Mouse (Mus musculus) heart, adult 2 months (tissue): Measurements from ENCODE around the gene Atg101. TPM values are rescaled to one million over a fixed set of nuclear protein-coding genes. Genes with fewer than 3 reads are reported as not detected.

Experiments
- DNase-seq, 2 experiments: peaks; one replicate each; pipeline ENCODE4 v3.0.0; 2021
- H3K27ac ChIP-seq: fragments of 200-600 bp; 2 replicates; pipeline ENCODE4 v1.8.1; 2022
- H3K27me3 ChIP-seq: fragments of 200-500 bp; 2 replicates; pipeline ENCODE4 v1.6.1; 2012; ENCODE audit warnings: mild to moderate bottlenecking, low read length, inconsistent platforms, mixed read lengths; ENCODE audit not compliant: control insufficient read depth, insufficient read depth
- H3K36me3 ChIP-seq: fragments of 200-500 bp; 2 replicates; pipeline ENCODE4 v1.6.1; 2012; ENCODE audit warnings: low read length, inconsistent platforms; ENCODE audit not compliant: control insufficient read depth, insufficient read depth
- H3K4me1 ChIP-seq: fragments of 200-500 bp; 2 replicates; pipeline ENCODE4 v1.6.1; 2011; ENCODE audit warnings: low read length; ENCODE audit not compliant: control insufficient read depth, insufficient read depth
- H3K4me3 ChIP-seq: fragments of 200-600 bp; 2 replicates; pipeline ENCODE4 v1.8.1; 2022
- H3K79me2 ChIP-seq: fragments of 200-500 bp; replicated peaks from 2 replicates; pipeline ENCODE4 v1.6.1; 2012; ENCODE audit warnings: mild to moderate bottlenecking, inconsistent platforms, low read length, moderate library complexity, mixed read lengths; ENCODE audit not compliant: control insufficient read depth, insufficient read depth
- H3K9ac ChIP-seq: fragments of 200-500 bp; 2 replicates; pipeline ENCODE4 v1.6.1; 2012; ENCODE audit warnings: low read depth, mild to moderate bottlenecking, control low read depth, inconsistent platforms, low read length, mixed read lengths
- CTCF ChIP-seq: fragments of 200-600 bp; IDR thresholded peaks from 2 replicates; pipeline ENCODE4 v1.8.1; 2022; ENCODE audit warnings: antibody characterized with exemption, mild to moderate bottlenecking, moderate library complexity
- EP300 ChIP-seq: fragments of 200-500 bp; IDR thresholded peaks from 2 replicates; pipeline ENCODE4 v1.6.1; 2011; ENCODE audit warnings: low read depth, low read length, control low read depth; ENCODE audit not compliant: insufficient read depth
- POLR2A ChIP-seq: fragments of 200-500 bp; IDR thresholded peaks from 2 replicates; pipeline ENCODE4 v1.6.1; 2011; ENCODE audit warnings: mild to moderate bottlenecking, low read depth, low read length, control low read depth; ENCODE audit not compliant: insufficient read depth
- WGBS: fragments of 180-500 bp; shearing (Covaris S2); methylation state at CpG from one replicate; pipeline ENCODE4 v1.1.7; 2018; 5-methylcytosine and 5-hydroxymethylcytosine counted together
- intact Hi-C: fragments of 180-260 bp; cut with DNase I; formaldehyde crosslinking; loops from one replicate; pipeline ENCODE4 v1.15.1; 2025
- polyA plus RNA-seq: library from polyadenylated mRNA; depleted of rRNA; stranded (reverse); fragments of >200 nt; gene quantifications from 2 replicates; pipeline ENCODE4 v1.2.3, GENCODE M21; 2012
- total RNA-seq, 2 experiments: library from RNA; stranded (reverse); gene quantifications; 2 replicates each; pipeline ENCODE4 v1.2.3; 2021

The Atg101 gene
- total and polyA plus RNA-seq, 3 experiments, result 21.2 to 26.4 (median 22.4) TPM

DNA sequence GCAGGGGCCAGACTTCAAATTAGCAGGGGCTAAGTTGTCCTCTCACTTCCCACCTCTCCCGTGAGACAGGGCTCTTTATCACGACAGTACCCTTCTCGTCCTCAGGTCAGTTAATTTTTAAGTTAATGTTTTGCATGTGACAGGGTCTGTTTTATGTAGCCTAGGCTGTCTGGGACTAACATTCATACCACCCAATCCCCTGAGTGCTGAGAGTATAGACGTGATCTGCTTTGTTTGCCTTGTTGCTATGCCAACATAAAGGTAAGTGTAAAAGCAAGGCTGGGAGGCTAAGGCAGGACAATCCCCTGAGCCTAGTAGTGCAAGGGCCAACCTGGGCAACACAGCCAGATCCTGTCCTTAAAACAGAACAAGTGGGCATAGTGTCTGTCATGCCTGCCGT, 25.4 kb downstream of the Atg101 start:
- no peaks in the 10 kb centered on the region for H3K36me3 ChIP-seq
- no peak overlapping the region for H3K9ac ChIP-seq
- no peak for TF ChIP-seq POLR2A
- no peak for TF ChIP-seq CTCF
- no peak for TF ChIP-seq EP300
- no peak for DNase-seq
- no peak overlapping the region for H3K27ac ChIP-seq
- intact Hi-C loops, result no loop called here
- H3K27me3 ChIP-seq, result no peaks in the 10 kb centered on the region
- no peaks in the 10 kb centered on the region for H3K79me2 ChIP-seq
- no peak overlapping the region for H3K4me3 ChIP-seq
- H3K4me1 ChIP-seq, result peaks cover 5% of the 10 kb centered on the region
- WGBS, result 55% methylated on average over 5 of the region's 5 CpGs

GRCm38 (mm10) chr15:101311087-101311770, 27.2 kb downstream of the Atg101 start:
- no peak overlapping the region for H3K4me3 ChIP-seq
- no peaks in the 10 kb centered on the region for H3K79me2 ChIP-seq
- no peaks in the 10 kb centered on the region for H3K27me3 ChIP-seq
- H3K4me1 ChIP-seq, result peaks cover 5% of the 10 kb centered on the region
- WGBS, result 28% methylated on average over 14 of the region's 15 CpGs
- no peak overlapping the region for H3K27ac ChIP-seq
- TF ChIP-seq CTCF (no peak), POLR2A (no peak), EP300 (no peak)
- H3K36me3 ChIP-seq, result no peaks in the 10 kb centered on the region
- intact Hi-C loops, result no loop called here
- no peak for DNase-seq
- no peak overlapping the region for H3K9ac ChIP-seq

DNA sequence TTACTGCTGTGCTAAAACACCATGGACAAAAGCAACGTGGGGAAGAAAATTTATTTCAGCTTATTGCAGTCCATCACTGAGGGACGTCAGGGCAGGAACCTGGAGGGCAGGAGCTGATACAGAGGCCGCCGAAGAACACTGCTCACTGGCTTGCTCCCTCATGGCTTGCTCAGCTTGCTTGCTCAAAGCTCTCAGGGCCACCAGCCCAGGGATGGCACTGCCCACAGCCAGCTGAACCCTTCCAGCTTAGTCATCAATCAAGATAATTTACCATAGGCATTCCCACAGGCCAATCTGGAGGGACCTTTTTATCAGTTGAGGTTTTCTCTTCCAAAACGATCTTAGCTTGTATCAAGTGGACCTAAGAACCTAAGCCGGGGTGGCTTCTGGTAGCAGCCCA, 27.9 kb downstream of the Atg101 start:
- Histone ChIP-seq H3K36me3 (no peaks in the 10 kb centered on the region), H3K27ac (no peak overlapping the region), H3K4me3 (no peak overlapping the region), H3K9ac (no peak overlapping the region), H3K79me2 (no peaks in the 10 kb centered on the region), H3K4me1 (peaks cover 7% of the 10 kb centered on the region), H3K27me3 (no peaks in the 10 kb centered on the region)
- DNase-seq, result no peak
- intact Hi-C loops, result no loop called here
- WGBS, result 81% methylated on average over 6 of the region's 6 CpGs
- TF ChIP-seq POLR2A, result no peak
- TF ChIP-seq CTCF, result no peak
- TF ChIP-seq EP300, result no peak

DNA sequence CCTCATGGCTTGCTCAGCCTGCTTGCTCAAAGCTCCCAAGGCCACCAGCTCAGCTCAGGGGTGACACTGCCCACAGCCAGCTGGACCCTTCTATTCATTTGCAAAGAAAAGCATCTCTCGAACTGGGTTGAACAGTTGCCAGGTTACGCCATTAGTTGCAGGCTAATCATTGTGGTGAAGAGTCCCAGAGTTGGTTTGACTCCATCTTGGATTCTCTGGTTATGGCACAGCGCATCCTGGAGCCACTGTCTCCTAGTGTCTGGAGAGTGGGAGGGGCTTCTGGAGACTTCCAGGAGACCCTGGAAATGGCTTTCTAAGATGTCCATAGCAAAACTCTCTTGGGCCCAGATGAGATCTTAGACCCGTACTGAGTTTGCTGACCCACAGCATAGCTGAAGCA, 31.3 kb downstream of the Atg101 start:
- 83% methylated on average over 4 of the region's 4 CpGs for WGBS
- H3K9ac ChIP-seq, result no peak overlapping the region
- H3K79me2 ChIP-seq, result no peaks in the 10 kb centered on the region
- H3K36me3 ChIP-seq, result no peaks in the 10 kb centered on the region
- no peak for DNase-seq
- TF ChIP-seq POLR2A (no peak), EP300 (no peak)
- no peaks in the 10 kb centered on the region for H3K27me3 ChIP-seq
- H3K4me3 ChIP-seq, result no peak overlapping the region
- no peak overlapping the region for H3K27ac ChIP-seq
- H3K4me1 ChIP-seq, result peaks cover 20% of the 10 kb centered on the region
- intact Hi-C loops, result loop anchor here (1.0 kb wide), 3 partner anchors 31 to 93 kb away; partner anchors contain the start of gene Atg101

- 2% methylated on average over 11 of the region's 11 CpGs for WGBS
- TF ChIP-seq CTCF (peak; percentile 97), POLR2A (peak; percentile 60), EP300 (peak; percentile 98)
- Histone ChIP-seq H3K4me3 (no peak overlapping the region), H3K79me2 (no peaks in the 10 kb centered on the region), H3K27ac (peak overlapping the region; percentile 52), H3K36me3 (no peaks in the 10 kb centered on the region), H3K27me3 (no peaks in the 10 kb centered on the region), H3K9ac (no peak overlapping the region), H3K4me1 (peaks cover 20% of the 10 kb centered on the region)
- intact Hi-C loops, result loop anchor here (1.0 kb wide), 3 partner anchors 32 to 94 kb away; partner anchors contain the start of gene Atg101
- DNase-seq, result peak; percentile 90 to 92
Measured at GRCm38 (mm10) chr15:101315832-101316231, 31.8 kb downstream of the Atg101 start.

DNA sequence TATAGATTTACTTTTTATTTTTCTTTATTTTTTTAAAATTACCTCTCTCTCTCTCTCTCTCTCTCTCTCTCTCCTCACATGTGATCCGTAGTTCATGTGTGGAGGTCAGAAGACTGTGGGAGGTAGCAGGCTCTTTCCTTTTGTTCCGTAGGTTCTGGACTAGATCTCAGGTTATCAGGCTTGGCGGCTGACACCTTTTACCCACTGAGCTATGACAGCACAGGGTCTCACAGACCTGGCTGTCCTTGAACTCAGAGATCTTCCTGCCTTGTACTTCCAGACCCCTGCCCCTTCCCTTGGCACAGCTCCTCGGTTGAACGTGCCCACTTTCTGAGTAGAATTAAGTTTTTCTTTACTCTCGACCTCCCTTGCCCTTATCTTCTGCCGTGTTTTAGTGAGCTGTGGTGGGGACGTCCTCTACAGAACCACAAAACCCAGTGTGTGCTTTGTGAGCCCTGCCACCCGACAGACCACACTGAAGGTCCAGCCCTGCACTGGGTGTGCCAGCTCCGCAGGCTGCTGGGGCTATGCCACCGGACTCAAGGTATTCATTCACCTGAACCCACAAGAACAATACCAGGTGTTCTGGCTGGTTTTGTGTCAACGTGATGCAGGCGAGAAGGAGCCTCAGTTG, 32.3 kb downstream of the Atg101 start:
- 0 out of 2 replicates have a peak overlapping the region, but pooled peaks have one; percentile 6 for H3K9ac ChIP-seq
- no peak for DNase-seq
- peak overlapping the region; percentile 52 for H3K27ac ChIP-seq
- intact Hi-C loops, result no loop called here
- H3K4me3 ChIP-seq, result no peak overlapping the region
- WGBS, result 59% methylated on average over 13 of the region's 13 CpGs
- TF ChIP-seq CTCF (no peak), POLR2A (no peak), EP300 (no peak)
- no peaks in the 10 kb centered on the region for H3K36me3 ChIP-seq
- H3K4me1 ChIP-seq, result peaks cover 22% of the 10 kb centered on the region
- no peaks in the 10 kb centered on the region for H3K79me2 ChIP-seq
- no peaks in the 10 kb centered on the region for H3K27me3 ChIP-seq
